Mouse (Mus musculus) stomach, postnatal 0 days (tissue): ENCODE measurements around the gene Tpk1. TPM values are rescaled to one million over a fixed set of nuclear protein-coding genes. Genes with fewer than 3 reads are reported as not detected.

Experiments used
- ATAC-seq: fragments of 200-750 bp; cut with Nextera tagmentation; 2 replicates; pipeline ENCODE4 v1.8.0; 2017; ENCODE audit not compliant: low FRiP score, low TSS enrichment
- DNase-seq: peaks from one replicate; pipeline ENCODE4 v3.0.0-alpha.2; 2016; ENCODE audit warnings: low spot score
- H3K27ac ChIP-seq: fragments of 300-500 bp; sonication (generic); replicated peaks from 2 replicates; pipeline ENCODE4 v1.5.1; 2014; ENCODE audit warnings: mild to moderate bottlenecking, control low read depth
- H3K27me3 ChIP-seq: fragments of 300-500 bp; sonication (generic); 2 replicates; pipeline ENCODE4 v1.6.1; 2014; ENCODE audit warnings: low read length; ENCODE audit not compliant: control insufficient read depth, insufficient read depth
- H3K36me3 ChIP-seq: fragments of 300-500 bp; sonication (generic); 2 replicates; pipeline ENCODE4 v1.6.1; 2014; ENCODE audit warnings: low read length, mixed read lengths; ENCODE audit not compliant: control insufficient read depth, insufficient read depth
- H3K4me1 ChIP-seq: fragments of 300-500 bp; sonication (generic); replicated peaks from 2 replicates; pipeline ENCODE4 v1.6.1; 2014; ENCODE audit warnings: antibody characterized with exemption; ENCODE audit not compliant: control insufficient read depth, insufficient read depth
- H3K4me2 ChIP-seq: fragments of 300-500 bp; sonication (generic); replicated peaks from 2 replicates; pipeline ENCODE4 v1.6.1; 2014; ENCODE audit warnings: low read depth, mild to moderate bottlenecking, control low read depth, moderate library complexity
- H3K4me3 ChIP-seq: fragments of 300-500 bp; sonication (generic); 2 replicates; pipeline ENCODE4 v1.5.1; 2014; ENCODE audit warnings: low read depth, low read length, control low read depth
- H3K9ac ChIP-seq: fragments of 300-500 bp; sonication (generic); 2 replicates; pipeline ENCODE4 v1.6.1; 2014; ENCODE audit warnings: mild to moderate bottlenecking, low read length, control low read depth, mixed read lengths
- H3K9me3 ChIP-seq: fragments of 300-500 bp; sonication (generic); 2 replicates; pipeline ENCODE4 v1.6.1; 2016; ENCODE audit warnings: low read length; ENCODE audit not compliant: control insufficient read depth
- CTCF ChIP-seq: IDR thresholded peaks from 2 replicates; pipeline ENCODE4 v1.5.1; 2016; ENCODE audit warnings: antibody characterized with exemption, low read depth, mild to moderate bottlenecking, moderate library complexity
- EP300 ChIP-seq: optimal IDR thresholded peaks from 2 replicates; pipeline ENCODE3; 2016; ENCODE audit warnings: antibody characterized with exemption
- WGBS: fragments of 180-500 bp; shearing (Covaris S2); extraction: QIAGEN DNeasy Blood & Tissue Kit; methylation state at CpG from one replicate; pipeline ENCODE4 v1.1.7; 2014; 5-methylcytosine and 5-hydroxymethylcytosine counted together
- polyA plus RNA-seq: library from polyadenylated mRNA; unstranded; fragments of >200 nt; fragmentation: Nextera tagmentation; extraction: Ambion mirVana; gene quantifications from 2 replicates; pipeline ENCODE4 v1.2.1, GENCODE M21; 2015

Tpk1 gene
- polyA plus RNA-seq, 1 experiment from 2014 or later = 21.4 TPM

DNA sequence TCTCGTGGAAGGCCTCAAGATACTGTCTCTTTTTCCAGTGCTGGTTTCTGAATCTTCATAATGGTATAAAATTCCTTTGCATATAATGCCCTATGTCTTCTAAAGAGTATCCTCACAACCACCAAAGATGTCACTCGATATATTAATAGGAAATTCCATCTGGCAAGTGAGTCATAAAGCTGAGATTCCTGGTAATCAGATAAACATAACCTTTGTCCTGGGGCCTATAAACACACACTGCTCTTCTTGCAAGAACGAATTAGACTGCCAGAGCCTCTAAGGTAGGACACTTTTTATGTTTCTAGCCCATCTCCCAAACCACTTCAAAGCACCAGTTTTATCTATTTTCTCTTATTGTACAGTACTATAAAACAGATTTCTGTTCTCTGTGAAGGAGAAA, 185.4 kb downstream of the Tpk1 start:
- Histone ChIP-seq H3K4me1 (no peaks in the 10 kb centered on the region), H3K4me2 (no peak overlapping the region), H3K9ac (no peak overlapping the region), H3K27me3 (no peaks in the 10 kb centered on the region), H3K9me3 (no peaks in the 10 kb centered on the region), H3K36me3 (no peaks in the 10 kb centered on the region), H3K27ac (no peak overlapping the region), H3K4me3 (no peak overlapping the region)
- ATAC-seq (no peak), DNase-seq (no peak)
- no peak for TF ChIP-seq CTCF
- no peak for TF ChIP-seq EP300
- WGBS = 50% methylated on average over 3 of the region's 3 CpGs

GRCm38 (mm10) chr6:43478810-43479209, 187.3 kb downstream of the Tpk1 start:
- DNase-seq (no peak), ATAC-seq (no peak)
- H3K4me1 ChIP-seq = no peaks in the 10 kb centered on the region
- no peaks in the 10 kb centered on the region for H3K36me3 ChIP-seq
- H3K27me3 ChIP-seq = no peaks in the 10 kb centered on the region
- 79% methylated on average over 7 of the region's 7 CpGs for WGBS
- H3K4me2 ChIP-seq = no peak overlapping the region
- H3K27ac ChIP-seq = no peak overlapping the region
- no peaks in the 10 kb centered on the region for H3K9me3 ChIP-seq
- no peak overlapping the region for H3K4me3 ChIP-seq
- TF ChIP-seq EP300 (no peak), CTCF (no peak)
- H3K9ac ChIP-seq = no peak overlapping the region

- DNase-seq (no peak), ATAC-seq (peak; percentile 95)
- H3K36me3 ChIP-seq = no peaks in the 10 kb centered on the region
- WGBS = 68% methylated on average over 3 of the region's 3 CpGs
- TF ChIP-seq CTCF (no peak), EP300 (no peak)
- H3K4me1 ChIP-seq = no peaks in the 10 kb centered on the region
- H3K27me3 ChIP-seq = no peaks in the 10 kb centered on the region
- H3K4me2 ChIP-seq = no peak overlapping the region
- H3K9me3 ChIP-seq = no peaks in the 10 kb centered on the region
- H3K9ac ChIP-seq = no peak overlapping the region
- no peak overlapping the region for H3K4me3 ChIP-seq
- H3K27ac ChIP-seq = no peak overlapping the region
These were observed 189.7 kb downstream of the Tpk1 start for GRCm38 (mm10) chr6:43476406-43476805.

GRCm38 (mm10) chr6:43475921-43476320, 190.2 kb downstream of the Tpk1 start:
- Histone ChIP-seq H3K4me3 (no peak overlapping the region), H3K4me1 (no peaks in the 10 kb centered on the region), H3K27me3 (no peaks in the 10 kb centered on the region), H3K36me3 (no peaks in the 10 kb centered on the region), H3K9me3 (no peaks in the 10 kb centered on the region), H3K27ac (0 out of 2 replicates have a peak overlapping the region, but pooled peaks have one; percentile 41), H3K4me2 (no peak overlapping the region), H3K9ac (no peak overlapping the region)
- ATAC-seq (peak; percentile 53; the same call in 1 of the 2 replicates), DNase-seq (no peak)
- TF ChIP-seq CTCF = no peak
- TF ChIP-seq EP300 = no peak

DNA sequence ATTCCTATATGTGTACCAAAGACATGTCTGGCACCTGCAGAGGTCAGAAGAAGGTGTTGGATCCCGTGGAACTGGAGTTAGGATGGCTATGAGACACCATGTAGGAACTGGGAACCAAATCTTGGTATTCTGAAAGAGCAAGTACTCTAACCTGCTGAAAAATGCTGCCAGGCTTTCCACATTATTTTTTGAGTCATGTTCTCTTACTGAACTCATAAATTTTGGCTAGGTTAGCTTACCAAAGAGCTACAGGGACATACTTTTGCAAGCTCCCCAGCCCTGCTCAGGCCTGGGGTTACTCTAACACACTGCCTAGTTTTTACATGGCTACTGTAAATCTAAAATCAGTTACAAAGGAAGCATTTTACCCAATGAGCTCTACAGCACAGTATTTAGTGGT, 194.5 kb downstream of the Tpk1 start:
- H3K4me2 ChIP-seq = no peak overlapping the region
- H3K4me1 ChIP-seq = no peaks in the 10 kb centered on the region
- WGBS = 69% methylated on average over 1 of the region's 1 CpGs
- no peak for DNase-seq
- no peaks in the 10 kb centered on the region for H3K9me3 ChIP-seq
- no peak overlapping the region for H3K9ac ChIP-seq
- no peak for ATAC-seq
- TF ChIP-seq EP300 (no peak), CTCF (no peak)
- H3K27me3 ChIP-seq = no peaks in the 10 kb centered on the region
- no peaks in the 10 kb centered on the region for H3K36me3 ChIP-seq
- no peak overlapping the region for H3K4me3 ChIP-seq
- no peak overlapping the region for H3K27ac ChIP-seq

GRCm38 (mm10) chr6:43468821-43469594, 197.1 kb downstream of the Tpk1 start:
- TF ChIP-seq EP300 = no peak
- TF ChIP-seq CTCF = no peak
- H3K27me3 ChIP-seq = no peaks in the 10 kb centered on the region
- no peak overlapping the region for H3K4me2 ChIP-seq
- ATAC-seq (no peak), DNase-seq (no peak)
- no peak overlapping the region for H3K9ac ChIP-seq
- no peaks in the 10 kb centered on the region for H3K4me1 ChIP-seq
- WGBS = 83% methylated on average over 10 of the region's 10 CpGs
- no peaks in the 10 kb centered on the region for H3K36me3 ChIP-seq
- H3K27ac ChIP-seq = no peak overlapping the region
- H3K4me3 ChIP-seq = no peak overlapping the region
- no peaks in the 10 kb centered on the region for H3K9me3 ChIP-seq
